Mouse (Mus musculus): ENCODE results near the gene Adssl1. TPM values are rescaled to one million over a fixed set of nuclear protein-coding genes. Genes with fewer than 3 reads are reported as not detected.

Adssl1 gene
- polyA plus RNA-seq, 1 experiment from 2014 or later, result 43.0 TPM

DNA sequence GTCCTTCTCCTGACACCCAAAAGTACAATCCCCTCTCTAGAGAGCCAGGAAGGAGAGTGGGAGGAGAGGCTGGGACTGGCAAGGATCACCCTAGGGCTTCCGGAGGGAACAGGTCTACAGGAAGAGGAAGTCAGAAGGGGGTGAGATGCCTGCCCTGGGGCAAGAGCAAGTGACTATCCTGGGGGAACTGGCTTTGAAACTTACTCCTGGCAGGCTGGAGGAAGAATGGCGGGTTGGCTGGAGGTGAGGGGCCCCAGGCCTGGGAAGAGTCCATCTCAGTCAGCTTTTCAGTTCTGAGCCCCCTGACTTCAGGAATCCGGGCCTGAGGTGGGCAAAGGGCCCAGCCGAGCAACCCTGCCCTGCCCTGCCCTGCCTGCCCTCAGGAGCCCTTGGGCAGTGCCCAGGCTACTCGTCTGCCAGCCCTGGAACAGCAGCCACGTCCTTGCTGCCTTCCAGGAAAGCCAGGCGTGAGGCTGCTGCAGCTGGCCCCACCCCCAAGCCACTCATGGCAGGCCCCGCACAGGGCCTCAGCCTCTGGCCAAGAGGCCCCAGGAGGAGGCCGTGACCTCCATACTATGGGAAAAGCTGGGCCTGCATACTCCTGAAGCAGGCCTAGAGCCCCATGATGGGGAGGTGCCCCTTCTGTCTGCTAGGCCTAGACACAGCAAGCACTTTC, 51.0 kb downstream of the Adssl1 start:
- peak overlapping the region; percentile 90 for H3K4me2 ChIP-seq (replicated peaks; ENCODE audit: low read depth, low read length)
- peak; percentile 48 for DNase-seq (ENCODE audit: low spot score)
- TF ChIP-seq CTCF (IDR thresholded peaks at IDR 0.05), result no peak
- TF ChIP-seq EP300 (IDR thresholded peaks at IDR 0.05), result no peak
- H3K9ac ChIP-seq (replicated peaks; ENCODE audit: low read depth), result no peak overlapping the region; the same call in 1 of the 2 replicates
- 18% methylated on average over 7 of the region's 9 CpGs for WGBS
- ATAC-seq, result peak; percentile 8
- H3K4me1 ChIP-seq (ENCODE audit: insufficient read depth, low read depth, low read length), result peaks cover 50% of the 10 kb centered on the region
- no peaks in the 10 kb centered on the region for H3K9me3 ChIP-seq (ENCODE audit: low read length)
- peaks cover 13% of the 10 kb centered on the region for H3K36me3 ChIP-seq (ENCODE audit: insufficient read depth, low read length)
- H3K4me3 ChIP-seq (ENCODE audit: low read depth, low read length), result no peak overlapping the region
- no peaks in the 10 kb centered on the region for H3K27me3 ChIP-seq (replicated peaks; ENCODE audit: insufficient read depth, low read length)
- H3K27ac ChIP-seq (ENCODE audit: low read length), result 0 out of 2 replicates have a peak overlapping the region, but pooled peaks have one; percentile 20

DNA sequence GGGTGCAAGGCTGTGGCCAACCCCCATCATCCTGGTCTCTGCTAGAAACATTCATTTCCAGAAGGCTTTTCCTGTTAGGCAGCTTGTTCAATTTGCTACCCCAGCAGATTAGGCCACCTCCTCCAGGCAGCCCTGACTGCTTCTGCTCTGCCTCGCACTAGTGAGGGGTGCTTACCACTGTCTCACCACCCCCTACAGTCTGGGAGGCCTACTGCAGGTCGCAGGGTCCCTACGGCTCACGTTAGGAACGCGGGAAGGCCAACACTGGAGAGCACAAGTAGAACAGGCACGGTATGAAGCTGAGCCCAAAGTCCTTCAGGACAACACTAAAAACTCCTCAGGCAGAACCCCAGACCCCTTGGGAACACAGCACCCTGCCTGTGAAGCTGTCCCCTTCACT, 52.0 kb downstream of the Adssl1 start:
- Histone ChIP-seq H3K4me2 (replicated peaks; ENCODE audit: low read depth, low read length) (peak overlapping the region; percentile 90), H3K36me3 (ENCODE audit: insufficient read depth, low read length) (peaks cover 13% of the 10 kb centered on the region), H3K4me3 (ENCODE audit: low read depth, low read length) (no peak overlapping the region), H3K27me3 (replicated peaks; ENCODE audit: insufficient read depth, low read length) (no peaks in the 10 kb centered on the region), H3K27ac (ENCODE audit: low read length) (0 out of 2 replicates have a peak overlapping the region, but pooled peaks have one; percentile 20), H3K9ac (replicated peaks; ENCODE audit: low read depth) (0 out of 2 replicates have a peak overlapping the region, but pooled peaks have one; percentile 5), H3K9me3 (ENCODE audit: low read length) (no peaks in the 10 kb centered on the region), H3K4me1 (ENCODE audit: insufficient read depth, low read depth, low read length) (peaks cover 45% of the 10 kb centered on the region)
- no peak for DNase-seq (ENCODE audit: low spot score)
- no peak for ATAC-seq
- WGBS, result 52% methylated on average over 7 of the region's 7 CpGs
- TF ChIP-seq EP300 (IDR thresholded peaks at IDR 0.05) (no peak), CTCF (IDR thresholded peaks at IDR 0.05) (peak; percentile 59)

DNA sequence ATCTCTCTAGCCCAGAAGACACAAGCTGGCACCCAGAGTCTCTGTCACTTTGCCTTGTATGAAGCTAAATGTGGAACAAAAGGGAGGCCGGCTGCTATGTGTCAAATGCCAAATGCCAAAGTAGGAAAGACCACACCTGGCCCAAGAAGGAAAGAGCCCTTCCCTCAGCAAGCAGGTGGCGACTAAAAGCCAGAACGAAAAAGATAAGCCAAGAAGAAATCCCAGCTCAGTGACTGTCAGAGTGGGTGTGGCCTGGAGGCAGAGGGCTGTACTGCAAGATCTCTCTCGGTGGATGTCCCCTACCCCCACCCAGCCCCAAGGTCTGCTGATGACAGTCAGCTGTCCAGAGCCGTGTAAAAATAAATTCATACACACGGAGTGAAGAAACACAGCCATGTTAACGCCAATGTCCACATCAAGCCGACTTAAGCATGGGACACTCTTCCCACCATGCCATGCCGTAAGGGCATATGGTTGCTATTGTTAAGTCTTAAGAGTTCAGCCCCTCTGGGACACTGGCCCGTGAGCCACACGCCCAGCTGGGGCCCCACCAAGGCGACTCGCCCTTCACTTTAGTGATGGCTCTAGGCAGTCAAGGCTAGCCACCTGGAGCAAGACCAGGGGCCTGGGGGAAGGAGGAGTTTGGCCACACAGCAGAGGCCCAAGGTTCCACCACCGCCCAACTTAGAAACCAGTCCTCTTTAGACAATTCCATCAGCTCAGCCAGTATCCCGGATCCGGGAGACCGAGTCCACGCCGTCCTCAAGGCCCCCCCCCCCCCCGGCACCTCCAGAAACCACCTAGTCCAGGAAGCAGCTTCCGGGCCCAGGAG, 53.1 kb downstream of the Adssl1 start:
- no peaks in the 10 kb centered on the region for H3K27me3 ChIP-seq (replicated peaks; ENCODE audit: insufficient read depth, low read length)
- peak overlapping the region; percentile 97 for H3K27ac ChIP-seq (ENCODE audit: low read length)
- no peaks in the 10 kb centered on the region for H3K9me3 ChIP-seq (ENCODE audit: low read length)
- TF ChIP-seq EP300 (IDR thresholded peaks at IDR 0.05) (no peak), CTCF (IDR thresholded peaks at IDR 0.05) (peak; percentile 42)
- H3K4me3 ChIP-seq (ENCODE audit: low read depth, low read length), result peak overlapping the region; percentile 93
- ATAC-seq (peak; percentile 30), DNase-seq (ENCODE audit: low spot score) (peak; percentile 83)
- peaks cover 13% of the 10 kb centered on the region for H3K36me3 ChIP-seq (ENCODE audit: insufficient read depth, low read length)
- H3K4me2 ChIP-seq (replicated peaks; ENCODE audit: low read depth, low read length), result peak overlapping the region; percentile 90
- H3K4me1 ChIP-seq (ENCODE audit: insufficient read depth, low read depth, low read length), result peaks cover 37% of the 10 kb centered on the region
- peak overlapping the region; percentile 98 for H3K9ac ChIP-seq (replicated peaks; ENCODE audit: low read depth)
- WGBS, result 3% methylated on average over 21 of the region's 21 CpGs

DNA sequence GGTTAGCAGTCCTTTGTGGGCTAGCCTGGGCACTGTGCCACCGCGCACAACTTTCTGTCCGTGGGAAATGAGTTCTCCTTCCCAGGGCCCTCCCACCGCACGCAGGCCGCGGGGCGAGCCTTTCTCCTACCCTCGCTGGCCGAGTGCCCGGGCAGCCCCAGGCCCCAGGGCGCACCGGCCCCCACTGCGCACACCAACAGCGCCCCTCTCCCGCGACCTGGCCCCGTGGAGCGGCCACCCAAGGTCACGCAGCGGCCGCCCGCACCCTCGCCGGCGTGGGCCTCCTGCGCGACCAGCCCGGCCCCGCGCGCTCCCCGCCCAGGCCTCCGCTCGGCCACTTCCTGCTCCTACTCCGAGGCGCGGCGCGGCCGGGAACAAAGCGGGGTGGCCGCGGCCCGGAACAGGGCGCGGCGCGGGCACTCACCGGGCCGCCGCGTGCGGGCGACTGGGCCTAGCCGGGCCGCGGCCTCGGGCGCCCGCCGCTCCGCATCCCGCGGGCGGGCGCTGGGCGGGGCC, 53.8 kb downstream of the Adssl1 start:
- Histone ChIP-seq H3K9me3 (ENCODE audit: low read length) (no peaks in the 10 kb centered on the region), H3K4me1 (ENCODE audit: insufficient read depth, low read depth, low read length) (peaks cover 33% of the 10 kb centered on the region), H3K27ac (ENCODE audit: low read length) (peak overlapping the region; percentile 97), H3K4me3 (ENCODE audit: low read depth, low read length) (peak overlapping the region; percentile 93), H3K9ac (replicated peaks; ENCODE audit: low read depth) (peak overlapping the region; percentile 98), H3K36me3 (ENCODE audit: insufficient read depth, low read length) (peaks cover 9% of the 10 kb centered on the region), H3K4me2 (replicated peaks; ENCODE audit: low read depth, low read length) (peak overlapping the region; percentile 90), H3K27me3 (replicated peaks; ENCODE audit: insufficient read depth, low read length) (no peaks in the 10 kb centered on the region)
- 0% methylated on average over 30 of the region's 68 CpGs for WGBS
- no peak for TF ChIP-seq CTCF (IDR thresholded peaks at IDR 0.05)
- no peak for TF ChIP-seq EP300 (IDR thresholded peaks at IDR 0.05)
- DNase-seq (ENCODE audit: low spot score) (peak; percentile 55), ATAC-seq (peak; percentile 25)

DNA sequence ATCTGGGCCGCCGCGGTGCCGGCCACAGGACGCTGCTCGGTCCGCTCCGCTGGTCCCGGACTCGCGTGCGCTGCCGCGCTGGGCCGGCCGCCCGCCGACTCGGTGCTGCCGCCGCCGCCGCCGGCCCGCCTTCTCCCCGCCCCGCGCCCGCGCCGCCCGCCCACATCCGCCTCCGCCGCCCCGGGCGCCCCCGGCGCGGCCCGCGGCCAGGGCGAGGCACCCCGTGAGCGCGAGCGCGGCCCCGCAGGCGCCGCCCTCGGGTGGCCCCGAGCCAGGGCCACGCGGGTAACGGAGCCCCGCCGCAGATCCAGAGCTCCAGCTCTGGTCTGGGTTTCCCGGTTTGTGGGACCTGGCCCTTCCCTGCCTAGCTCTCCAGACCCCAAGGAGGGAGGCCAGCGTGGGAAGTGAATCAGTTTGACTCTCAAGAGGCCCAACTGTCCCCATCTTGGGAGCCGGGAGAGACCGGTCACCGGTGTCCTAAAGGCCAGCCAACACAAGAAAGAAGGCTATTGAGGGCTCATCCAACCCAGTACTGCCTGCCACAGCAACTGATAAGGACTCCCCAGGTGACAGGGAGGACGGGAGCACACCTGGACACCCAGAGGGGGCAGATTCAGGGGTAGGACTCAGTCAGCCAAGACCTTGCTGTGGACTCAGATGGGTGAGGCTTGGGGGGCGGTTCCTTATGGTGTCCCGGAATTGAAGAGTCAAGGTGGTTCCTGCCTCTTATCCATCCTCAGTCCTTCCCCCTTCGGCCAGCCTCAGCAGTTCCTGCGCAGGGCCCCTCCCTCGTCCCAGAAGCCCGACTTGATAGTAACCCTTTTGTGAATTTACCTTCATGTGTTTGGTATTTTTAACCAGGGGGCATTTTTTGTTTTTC, 54.5 kb downstream of the Adssl1 start, which contains the start of gene Akt1:
Gene Akt1, minus strand, starts transcription at position 753 of the 880 bp plus-strand sequence.
- Histone ChIP-seq H3K9me3 (ENCODE audit: low read length) (no peaks in the 10 kb centered on the region), H3K4me2 (replicated peaks; ENCODE audit: low read depth, low read length) (peak within 1 kb of the TSS; percentile 90), H3K4me3 (ENCODE audit: low read depth, low read length) (peak within 1 kb of the TSS; percentile 93), H3K27ac (ENCODE audit: low read length) (peak within 1 kb of the TSS; percentile 97), H3K36me3 (ENCODE audit: insufficient read depth, low read length) (peaks cover 7% of the 10 kb centered on the region), H3K4me1 (ENCODE audit: insufficient read depth, low read depth, low read length) (peaks cover 32% of the 10 kb centered on the region), H3K27me3 (replicated peaks; ENCODE audit: insufficient read depth, low read length) (no peaks in the 10 kb centered on the region), H3K9ac (replicated peaks; ENCODE audit: low read depth) (peak within 1 kb of the TSS; percentile 98)
- TF ChIP-seq CTCF (IDR thresholded peaks at IDR 0.05), result no peak
- no peak for TF ChIP-seq EP300 (IDR thresholded peaks at IDR 0.05)
- DNase-seq (ENCODE audit: low spot score) (peak; percentile 77), ATAC-seq (peak; percentile 25)
- WGBS, result under 1% methylated on average over 30 of the region's 70 CpGs
